Mouse (Mus musculus) forebrain, embryonic 11.5 days (tissue): ENCODE data around the gene Gm20521. TPM values are rescaled to one million over a fixed set of nuclear protein-coding genes. Genes with fewer than 3 reads are reported as not detected.

Experiments
- ATAC-seq: fragments of 200-750 bp; cut with Nextera tagmentation; replicated peaks from 2 replicates; pipeline ENCODE4 v1.8.0; 2017; ENCODE audit warnings: moderate TSS enrichment; ENCODE audit not compliant: low FRiP score
- DNase-seq: peaks from one replicate; pipeline ENCODE4 v3.0.0-alpha.2; 2017; ENCODE audit warnings: low spot score
- H3K27ac ChIP-seq: fragments of 300-500 bp; sonication (generic); 2 replicates; pipeline ENCODE4 v1.5.1; 2014; ENCODE audit warnings: low read depth, low read length
- H3K27me3 ChIP-seq: fragments of 300-500 bp; sonication (generic); 2 replicates; pipeline ENCODE4 v1.6.1; 2014; ENCODE audit warnings: mild to moderate bottlenecking, low read length, mixed read lengths; ENCODE audit not compliant: control insufficient read depth, insufficient read depth
- H3K36me3 ChIP-seq: fragments of 300-500 bp; sonication (generic); 2 replicates; pipeline ENCODE4 v1.6.1; 2014; ENCODE audit warnings: mild to moderate bottlenecking, low read length, moderate library complexity, mixed read lengths; ENCODE audit not compliant: control insufficient read depth, insufficient read depth
- H3K4me1 ChIP-seq: fragments of 300-500 bp; sonication (generic); replicated peaks from 2 replicates; pipeline ENCODE4 v1.6.1; 2014; ENCODE audit warnings: low read length, mixed read lengths; ENCODE audit not compliant: control insufficient read depth, insufficient read depth
- H3K4me2 ChIP-seq: fragments of 300-500 bp; sonication (generic); 2 replicates; pipeline ENCODE4 v1.6.1; 2014; ENCODE audit warnings: low read depth, mild to moderate bottlenecking, low read length, moderate library complexity, mixed read lengths; ENCODE audit not compliant: severe bottlenecking
- H3K4me3 ChIP-seq: fragments of 300-500 bp; sonication (generic); 2 replicates; pipeline ENCODE4 v1.5.1; 2014; ENCODE audit warnings: low read depth, low read length
- H3K9ac ChIP-seq: fragments of 300-500 bp; sonication (generic); 2 replicates; pipeline ENCODE4 v1.6.1; 2014; ENCODE audit warnings: low read length
- H3K9me3 ChIP-seq: fragments of 300-500 bp; sonication (generic); 2 replicates; pipeline ENCODE4 v1.6.1; 2016; ENCODE audit warnings: low read length, mixed read lengths; ENCODE audit not compliant: control insufficient read depth
- WGBS: fragments of 180-500 bp; shearing (Covaris S2); extraction: QIAGEN DNeasy Blood & Tissue Kit; methylation state at CpG from one replicate; pipeline ENCODE4 v1.1.7; 2014; 5-methylcytosine and 5-hydroxymethylcytosine counted together
- polyA plus RNA-seq: library from polyadenylated mRNA; unstranded; fragments of >200 nt; fragmentation: Nextera tagmentation; extraction: Ambion mirVana; gene quantifications from 2 replicates; pipeline ENCODE4 v1.2.1, GENCODE M21; 2014

Gm20521 gene
- polyA plus RNA-seq = not detected in 2 replicates

DNA sequence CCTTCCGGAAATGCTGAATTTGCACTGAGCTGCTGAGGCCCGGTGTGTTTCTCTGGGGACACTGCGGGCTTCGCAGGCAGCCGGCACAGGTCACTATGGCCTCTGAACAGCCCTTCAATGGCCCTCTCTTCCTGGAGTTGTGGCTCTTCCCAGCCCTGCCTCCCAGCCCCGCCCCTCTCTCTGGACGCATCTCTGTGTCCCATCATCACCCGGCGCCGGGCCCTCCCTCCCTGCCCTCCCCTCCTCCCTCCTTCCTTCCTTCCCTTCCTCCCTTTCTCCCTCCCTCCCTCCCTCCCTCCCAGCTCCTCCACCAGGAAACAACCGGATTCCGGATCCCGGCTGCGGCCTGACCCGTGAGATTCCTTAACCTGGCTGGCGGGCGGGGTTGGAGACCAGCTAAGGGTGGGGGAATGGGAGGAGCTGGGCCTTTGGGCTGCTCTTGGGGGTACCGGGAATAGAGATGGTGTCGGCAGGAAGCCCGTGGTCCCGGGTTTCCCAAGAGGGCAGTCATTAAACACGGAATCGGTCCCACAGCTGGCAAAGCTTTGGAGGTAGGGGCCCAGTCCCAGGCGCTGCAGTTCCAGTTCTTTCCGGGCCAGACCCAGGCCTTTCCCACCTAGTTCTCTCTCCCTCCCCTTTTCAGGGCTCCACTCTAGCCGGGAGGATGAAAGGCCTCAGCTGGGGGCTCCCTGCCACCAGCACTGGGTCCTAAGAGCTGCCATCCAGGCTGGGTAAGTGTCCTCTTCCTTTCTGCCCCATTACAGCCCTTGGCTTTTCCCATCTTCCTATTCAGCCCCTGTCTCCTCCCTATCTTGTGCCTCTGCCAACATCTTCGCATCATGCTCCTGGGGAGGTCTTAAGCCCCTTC, at the start of gene Gm20521, which contains the start of gene Bcl2l2:
Gm20521 (plus strand) TSS at position 288 of the 868 bp plus-strand sequence.
Bcl2l2 (plus strand) TSS at position 224 of the 868 bp plus-strand sequence.
- Histone ChIP-seq H3K4me2 (peak within 1 kb of the TSS; percentile 80), H3K27ac (peak within 1 kb of the TSS; percentile 72), H3K27me3 (no peaks in the 10 kb centered on the region), H3K4me1 (peaks cover 11% of the 10 kb centered on the region; the same call in 1 of the 2 replicates), H3K36me3 (no peaks in the 10 kb centered on the region), H3K4me3 (peak within 1 kb of the TSS; percentile 60), H3K9me3 (no peaks in the 10 kb centered on the region), H3K9ac (peak within 1 kb of the TSS; percentile 82)
- DNase-seq (peak; percentile 93), ATAC-seq (peak; percentile 88)
- under 1% methylated on average over 26 of the region's 27 CpGs for WGBS

DNA sequence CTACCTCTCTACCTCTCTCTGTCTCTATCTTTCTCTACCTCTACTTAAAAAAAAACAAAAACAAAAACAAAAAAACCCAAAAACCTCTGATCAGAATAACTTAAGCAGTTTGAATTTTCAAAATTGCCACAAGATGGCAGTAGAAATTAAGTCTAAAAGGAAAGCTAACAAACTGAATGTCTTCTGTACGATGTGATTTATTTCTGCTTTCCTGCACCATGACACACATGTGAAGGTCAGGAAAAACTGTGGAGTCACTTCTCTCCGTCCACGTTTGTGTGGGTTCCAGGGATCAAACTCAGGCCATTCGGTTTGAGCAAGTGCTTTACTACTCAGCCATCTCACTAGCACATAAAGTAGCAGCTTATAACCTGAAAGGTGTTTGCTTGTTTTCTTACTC, 39.8 kb upstream of the Gm20521 start:
- H3K27ac ChIP-seq = no peak overlapping the region
- DNase-seq (no peak), ATAC-seq (no peak)
- no peak overlapping the region for H3K9ac ChIP-seq
- no peaks in the 10 kb centered on the region for H3K27me3 ChIP-seq
- H3K4me3 ChIP-seq = no peak overlapping the region
- no peak overlapping the region for H3K4me2 ChIP-seq
- no peaks in the 10 kb centered on the region for H3K4me1 ChIP-seq
- WGBS = 4% methylated on average over 4 of the region's 4 CpGs
- H3K36me3 ChIP-seq = no peaks in the 10 kb centered on the region
- no peaks in the 10 kb centered on the region for H3K9me3 ChIP-seq

DNA sequence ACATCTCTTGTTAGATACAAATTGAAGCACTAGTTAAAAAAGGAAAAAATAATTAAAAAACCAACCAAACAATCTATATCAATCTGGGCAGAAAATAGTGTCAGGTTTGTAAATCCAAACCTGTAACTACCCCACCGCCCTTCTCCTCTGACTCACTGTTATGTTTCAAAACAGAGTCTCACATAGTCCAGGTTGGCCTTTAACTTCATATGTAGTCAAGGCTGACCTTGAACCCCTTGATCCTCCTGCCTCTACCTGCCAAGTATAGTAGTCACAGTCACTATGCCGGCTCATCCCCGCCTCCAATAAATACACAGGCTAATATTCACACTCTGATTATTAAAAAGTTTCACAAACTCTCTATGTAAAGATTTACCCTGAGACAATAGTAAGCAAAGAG, 27.5 kb upstream of the Gm20521 start:
- 95% methylated on average over 3 of the region's 3 CpGs for WGBS

DNA sequence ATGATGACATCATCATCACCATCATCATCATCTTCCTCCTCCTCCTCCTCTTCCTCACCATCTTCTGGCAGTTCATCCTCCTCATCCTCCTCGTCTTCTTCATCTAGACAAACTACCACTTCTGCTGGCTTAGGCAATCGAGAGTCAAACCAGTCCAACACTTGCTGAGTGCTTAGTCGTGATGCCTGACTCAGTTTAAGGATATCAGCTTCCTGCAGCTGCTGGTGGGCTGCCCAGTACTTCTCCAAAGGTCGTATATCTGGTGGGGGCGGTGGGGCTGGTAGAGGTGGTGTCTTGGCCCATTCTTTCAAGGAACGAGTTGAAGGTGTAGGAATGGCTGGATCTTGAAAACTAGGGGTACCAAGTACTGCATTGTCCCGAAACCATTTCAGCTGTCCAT, 26.5 kb upstream of the Gm20521 start:
- DNase-seq = no peak
- 90% methylated on average over 7 of the region's 7 CpGs for WGBS
- H3K9me3 ChIP-seq = no peaks in the 10 kb centered on the region
- no peak for ATAC-seq
- H3K9ac ChIP-seq = no peak overlapping the region
- H3K27me3 ChIP-seq = no peaks in the 10 kb centered on the region
- no peak overlapping the region for H3K27ac ChIP-seq
- H3K4me1 ChIP-seq = no peaks in the 10 kb centered on the region
- no peak overlapping the region for H3K4me3 ChIP-seq
- H3K4me2 ChIP-seq = no peak overlapping the region
- no peaks in the 10 kb centered on the region; the same call in 1 of the 2 replicates for H3K36me3 ChIP-seq

More for the DNA sequence above, 27.5 kb upstream of the Gm20521 start:
- no peak for DNase-seq
- Histone ChIP-seq H3K9me3 (no peaks in the 10 kb centered on the region), H3K4me1 (no peaks in the 10 kb centered on the region), H3K9ac (no peak overlapping the region), H3K36me3 (no peaks in the 10 kb centered on the region; the same call in 1 of the 2 replicates), H3K4me3 (no peak overlapping the region), H3K27me3 (no peaks in the 10 kb centered on the region), H3K4me2 (no peak overlapping the region), H3K27ac (no peak overlapping the region)
- no peak for ATAC-seq

DNA sequence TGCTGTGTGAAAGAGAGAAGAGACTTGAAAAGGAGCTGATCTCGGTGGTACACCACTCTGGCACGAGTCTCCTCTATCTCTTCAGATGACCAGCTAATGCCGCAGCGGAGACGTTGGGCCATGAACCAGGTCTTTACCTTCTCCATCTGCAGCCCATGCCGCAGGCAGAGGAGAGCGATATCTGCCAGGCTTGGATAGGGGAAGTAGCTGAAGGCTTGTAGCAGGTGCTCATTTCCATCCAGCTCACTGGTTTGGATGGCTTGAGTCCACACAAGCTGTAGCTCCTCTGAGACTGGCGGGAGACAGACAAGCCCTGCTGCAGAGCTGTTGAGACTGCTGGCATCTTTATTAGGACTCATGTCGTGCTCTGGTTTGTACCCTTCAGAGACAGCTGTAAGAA, 25.4 kb upstream of the Gm20521 start:
- no peak for ATAC-seq
- H3K9ac ChIP-seq = no peak overlapping the region
- DNase-seq = no peak
- no peaks in the 10 kb centered on the region; the same call in 1 of the 2 replicates for H3K36me3 ChIP-seq
- no peaks in the 10 kb centered on the region for H3K4me1 ChIP-seq
- H3K27me3 ChIP-seq = no peaks in the 10 kb centered on the region
- no peak overlapping the region for H3K27ac ChIP-seq
- WGBS = 94% methylated on average over 9 of the region's 9 CpGs
- no peak overlapping the region for H3K4me2 ChIP-seq
- no peaks in the 10 kb centered on the region for H3K9me3 ChIP-seq
- H3K4me3 ChIP-seq = no peak overlapping the region

DNA sequence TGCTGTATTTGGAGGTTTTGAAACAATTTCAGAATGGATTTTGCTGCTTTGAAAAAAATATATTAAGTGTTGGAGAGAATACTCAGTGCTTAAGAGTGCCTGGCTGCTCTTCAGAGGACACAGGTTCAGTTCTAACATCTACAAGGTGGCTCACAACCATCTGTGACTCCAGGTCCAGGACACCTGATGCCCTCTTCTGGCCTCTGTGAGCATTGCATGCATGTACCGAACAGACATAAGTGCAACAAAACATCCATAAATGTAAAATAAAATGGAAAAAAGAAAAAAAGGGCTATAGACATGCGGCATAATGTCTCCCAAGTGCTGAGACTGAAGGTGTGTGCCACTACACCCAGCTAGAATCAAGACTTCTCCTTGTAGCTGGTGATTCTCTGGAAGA, 22.7 kb upstream of the Gm20521 start:
- Histone ChIP-seq H3K9me3 (no peaks in the 10 kb centered on the region), H3K4me2 (no peak overlapping the region), H3K9ac (no peak overlapping the region), H3K27me3 (no peaks in the 10 kb centered on the region), H3K4me1 (no peaks in the 10 kb centered on the region; the same call in 1 of the 2 replicates), H3K36me3 (no peaks in the 10 kb centered on the region; the same call in 1 of the 2 replicates), H3K27ac (no peak overlapping the region), H3K4me3 (no peak overlapping the region)
- DNase-seq (peak; percentile 72), ATAC-seq (no peak)
- WGBS = 45% methylated on average over 2 of the region's 2 CpGs

DNA sequence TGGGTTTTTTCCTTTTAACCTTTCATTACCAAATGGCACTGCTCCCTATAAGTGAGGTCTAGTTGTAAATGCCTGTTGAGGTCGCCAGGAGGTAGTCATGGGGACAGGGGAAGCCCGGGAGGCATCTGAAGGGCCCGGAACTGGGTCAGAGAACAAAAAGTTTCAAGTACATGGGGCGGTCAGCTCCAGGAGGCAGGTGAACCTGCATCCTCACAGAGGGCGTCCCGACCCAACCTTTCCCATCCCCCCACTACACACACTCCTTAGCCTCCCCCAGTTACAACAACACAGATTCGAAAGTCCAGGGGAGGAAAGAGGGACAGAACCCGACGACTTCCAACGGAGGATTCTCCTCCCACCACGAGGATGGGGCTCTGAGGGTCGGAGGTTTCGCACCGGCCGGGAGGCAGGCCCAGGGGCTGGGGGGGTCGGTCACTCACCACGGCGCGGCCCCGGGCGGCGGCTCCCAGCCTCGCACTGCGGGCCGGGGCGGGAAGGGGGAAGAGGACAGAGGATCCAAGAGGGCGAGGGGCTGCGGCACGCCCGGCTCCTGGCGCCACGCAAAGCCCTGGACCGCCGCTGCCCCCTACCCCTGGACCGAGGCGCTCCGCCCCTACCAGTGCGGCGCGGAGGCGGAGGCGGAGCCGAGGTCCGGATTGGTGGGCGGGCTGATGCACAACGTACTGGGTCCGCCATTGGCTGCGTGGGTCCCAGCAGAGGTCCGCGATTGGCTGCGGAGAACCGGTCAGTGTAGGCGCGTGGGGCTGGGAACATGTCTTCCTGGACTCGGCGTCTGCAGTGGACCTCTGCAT, 19.5 kb upstream of the Gm20521 start:
- DNase-seq (peak; percentile 97), ATAC-seq (peak; percentile 100)
- Histone ChIP-seq H3K27ac (peak overlapping the region; percentile 65), H3K9ac (peak overlapping the region; percentile 94), H3K27me3 (no peaks in the 10 kb centered on the region), H3K36me3 (no peaks in the 10 kb centered on the region), H3K4me3 (peak overlapping the region; percentile 91), H3K9me3 (no peaks in the 10 kb centered on the region), H3K4me1 (no peaks in the 10 kb centered on the region; the same call in 1 of the 2 replicates), H3K4me2 (peak overlapping the region; percentile 66)
- 0% methylated on average over 45 of the region's 56 CpGs for WGBS

DNA sequence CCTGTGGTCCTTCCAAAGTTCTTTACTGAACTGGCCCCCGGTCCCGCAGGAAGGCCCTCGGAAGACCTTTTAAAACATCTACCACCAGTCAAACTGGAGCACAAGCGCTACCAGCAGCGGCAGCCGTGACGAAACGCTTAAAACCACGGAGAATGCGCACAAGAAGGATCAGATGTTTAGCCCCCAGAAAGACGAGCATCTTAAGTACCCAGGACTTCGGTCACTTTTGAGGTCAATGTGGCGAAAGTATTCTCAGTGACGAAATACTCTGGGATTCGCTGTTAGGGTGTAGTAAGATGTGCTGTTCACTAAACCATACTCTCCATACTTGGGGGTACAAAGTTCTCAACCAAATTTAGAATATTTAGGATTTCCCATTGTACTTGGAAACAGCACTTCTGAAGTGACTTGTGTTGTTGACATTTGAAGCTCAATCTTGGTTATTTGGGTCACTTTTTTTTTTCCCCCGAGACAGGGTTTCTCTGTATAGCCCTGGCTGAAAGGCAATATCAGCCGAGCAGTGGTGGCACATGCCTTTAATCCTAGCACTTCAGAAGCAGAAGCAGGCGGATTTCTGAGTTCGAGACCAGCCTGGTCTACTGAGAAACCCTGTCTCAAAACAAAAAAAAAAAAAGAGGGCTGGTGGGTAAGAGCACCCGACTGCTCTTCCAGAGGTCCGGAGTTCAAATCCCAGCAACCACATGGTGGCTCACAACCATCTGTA, 18.8 kb upstream of the Gm20521 start:
- Histone ChIP-seq H3K4me2 (peak overlapping the region; percentile 66), H3K9ac (peak overlapping the region; percentile 94), H3K9me3 (no peaks in the 10 kb centered on the region), H3K4me1 (no peaks in the 10 kb centered on the region; the same call in 1 of the 2 replicates), H3K27me3 (no peaks in the 10 kb centered on the region), H3K27ac (no peak overlapping the region; the same call in 1 of the 2 replicates), H3K36me3 (no peaks in the 10 kb centered on the region), H3K4me3 (peak overlapping the region; percentile 91)
- ATAC-seq = 0 out of 2 replicates have a peak, but pooled peaks have one; percentile 7
- no peak for DNase-seq
- 19% methylated on average over 21 of the region's 21 CpGs for WGBS
